Mouse (Mus musculus) Patski (cell line): ENCODE data around the gene Pde1a. TPM values are rescaled to one million over a fixed set of nuclear protein-coding genes. Genes with fewer than 3 reads are reported as not detected.

Experiments used
- ATAC-seq: fragments of 100-300 bp; one replicate; pipeline ENCODE4 v1.8.0; 2021
- CTCF ChIA-PET: fragments of 350-600 bp; sonication (Branson Sonifier 250); formaldehyde crosslinking; loops from one replicate; lab custom pipeline; 2022; ENCODE audit warnings: inconsistent platforms; lab: Charles Lee
- POLR2A ChIA-PET: fragments of 350-600 bp; sonication (Branson Sonifier 250); formaldehyde crosslinking; loops from one replicate; lab custom pipeline; 2022; ENCODE audit warnings: antibody characterized with exemption, inconsistent platforms; lab: Charles Lee
- DNase-seq: peaks from one replicate; pipeline ENCODE4 v3.0.0-alpha.2; 2011; ENCODE audit warnings: low read depth, low spot score
- H3K27me3 ChIP-seq: fragments of 371-371 bp; one replicate; pipeline ENCODE4 v1.5.1; 2021
- CTCF ChIP-seq: fragments of 100-300 bp; IDR thresholded peaks from one replicate; pipeline ENCODE4 v1.5.1; 2021
- in situ Hi-C: fragments of 300-500 bp; cut with MboI; formaldehyde crosslinking; loops from 3 replicates; pipeline ENCODE4 v1.11.1; 2018; ENCODE audit warnings: low pct_unique_long_range_greater_than_20kb, mixed read lengths
- polyA plus RNA-seq: library from polyadenylated mRNA; unstranded; gene quantifications from one replicate; pipeline ENCODE4 v1.2.3, GENCODE M21; 2021

Gene Pde1a
- polyA plus RNA-seq, 1 experiment from 2014 or later = 16.8 TPM

GRCm38 (mm10) chr2:79839513-79839912 lies 289.7 kb downstream of the Pde1a start:
- in situ Hi-C loops = no loop called here
- no peak for TF ChIP-seq CTCF
- POLR2A ChIA-PET = no interaction called here
- DNase-seq (no peak), ATAC-seq (no peak)
- H3K27me3 ChIP-seq = peaks cover 12% of the 10 kb centered on the region
- CTCF ChIA-PET = no interaction called here

- ATAC-seq (no peak), DNase-seq (no peak)
- in situ Hi-C loops = no loop called here
- TF ChIP-seq CTCF = no peak
- CTCF ChIA-PET = no interaction called here
- H3K27me3 ChIP-seq = peaks cover 12% of the 10 kb centered on the region
- POLR2A ChIA-PET = no interaction called here
Measured at GRCm38 (mm10) chr2:79839090-79839489, 290.2 kb downstream of the Pde1a start.

GRCm38 (mm10) chr2:79825853-79826252 lies 303.4 kb downstream of the Pde1a start:
- no peak for DNase-seq
- POLR2A ChIA-PET = no interaction called here
- in situ Hi-C loops = no loop called here
- CTCF ChIA-PET = interaction anchor here (0.8 to 1.3 kb wide), 3 partner anchors 8 to 449 kb away, joined by 3 to 4 read pairs (median 3); no protein-coding TSS in a partner anchor
- peaks cover 7% of the 10 kb centered on the region for H3K27me3 ChIP-seq
- ATAC-seq = no peak
- TF ChIP-seq CTCF = no peak

DNA sequence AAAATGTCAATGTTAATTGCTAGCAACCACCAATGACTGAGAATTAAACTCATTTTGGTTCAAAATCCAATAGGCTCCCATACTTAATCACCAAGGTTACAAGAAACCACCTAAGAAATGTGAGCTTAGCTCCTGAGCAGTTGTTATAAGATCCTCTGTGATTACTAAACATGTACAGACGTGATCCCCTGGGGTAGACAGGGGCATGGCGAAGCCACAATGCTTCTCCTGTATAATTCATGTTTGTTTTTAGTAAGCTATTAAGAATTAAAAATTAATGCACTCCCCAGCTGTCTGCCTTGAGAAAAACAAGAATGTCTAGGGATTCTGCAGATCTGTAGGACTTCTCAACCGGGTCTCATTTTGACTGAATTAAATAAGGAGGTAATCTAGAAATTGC lies 309.7 kb downstream of the Pde1a start:
- ChIA-PET CTCF (no interaction called here), POLR2A (no interaction called here)
- in situ Hi-C loops = no loop called here
- DNase-seq (no peak), ATAC-seq (no peak)
- H3K27me3 ChIP-seq = no peaks in the 10 kb centered on the region
- TF ChIP-seq CTCF = no peak

GRCm38 (mm10) chr2:79815708-79816484 lies 313.4 kb downstream of the Pde1a start:
- in situ Hi-C loops = no loop called here
- peaks cover 4% of the 10 kb centered on the region for H3K27me3 ChIP-seq
- ChIA-PET POLR2A (no interaction called here), CTCF (interaction anchor here (0.9 to 1.2 kb wide), 2 partner anchors 8 to 445 kb away, joined by 3 to 4 read pairs; no protein-coding TSS in a partner anchor)
- no peak for DNase-seq
- no peak for TF ChIP-seq CTCF
- ATAC-seq = no peak

DNA sequence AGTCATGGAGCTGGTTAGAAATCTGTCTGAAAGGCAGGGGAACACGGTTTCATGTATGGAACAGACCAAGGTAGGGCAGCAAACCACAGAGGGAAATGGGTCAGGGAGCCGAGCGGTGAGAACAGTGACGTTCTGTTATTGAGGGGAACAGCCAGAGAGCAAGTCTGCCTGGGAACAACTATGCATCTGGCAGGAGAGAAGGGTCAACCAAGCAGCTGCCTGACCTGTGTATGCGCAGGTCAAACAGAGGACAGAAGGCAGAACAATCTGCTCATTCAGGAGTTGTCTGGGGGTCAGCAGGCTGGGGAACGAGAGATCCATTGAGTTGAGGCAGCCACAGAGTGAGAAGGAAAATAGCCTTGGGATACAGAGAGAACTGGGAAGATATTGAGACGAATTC lies 330.6 kb downstream of the Pde1a start:
- POLR2A ChIA-PET = no interaction called here

DNA sequence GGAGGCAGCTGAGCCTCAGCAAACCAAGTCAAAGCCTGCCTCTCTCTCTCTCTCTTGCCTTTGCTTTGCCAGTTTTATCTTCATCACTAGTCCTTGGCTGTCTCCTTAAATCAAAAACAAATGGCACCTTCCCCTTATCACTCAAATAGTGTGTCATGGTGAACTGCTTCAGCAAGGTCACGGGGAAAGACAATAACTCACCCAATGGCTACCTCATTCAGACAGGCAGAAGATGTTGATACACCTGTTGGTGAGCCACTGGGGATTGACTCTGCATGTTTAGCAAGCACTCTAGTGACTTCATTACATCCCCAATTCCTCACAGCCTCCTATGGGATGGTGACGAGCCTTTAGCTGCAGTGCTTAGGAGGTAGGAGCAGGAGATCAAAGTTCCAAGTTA lies 331.8 kb downstream of the Pde1a start:
- no peak for DNase-seq
- ATAC-seq = no peak
- CTCF ChIA-PET = no interaction called here
- POLR2A ChIA-PET = no interaction called here
- peaks cover 10% of the 10 kb centered on the region for H3K27me3 ChIP-seq
- in situ Hi-C loops = no loop called here
- no peak for TF ChIP-seq CTCF

More for the DNA sequence above, 330.6 kb downstream of the Pde1a start:
- in situ Hi-C loops = no loop called here
- no peak for DNase-seq
- TF ChIP-seq CTCF = no peak
- H3K27me3 ChIP-seq = peaks cover 10% of the 10 kb centered on the region
- ATAC-seq = no peak
- CTCF ChIA-PET = no interaction called here

- ATAC-seq (no peak), DNase-seq (no peak)
- TF ChIP-seq CTCF = no peak
- in situ Hi-C loops = no loop called here
- H3K27me3 ChIP-seq = peaks cover 5% of the 10 kb centered on the region
- ChIA-PET POLR2A (no interaction called here), CTCF (no interaction called here)
Measured at GRCm38 (mm10) chr2:79793186-79793585, 336.1 kb downstream of the Pde1a start.

DNA sequence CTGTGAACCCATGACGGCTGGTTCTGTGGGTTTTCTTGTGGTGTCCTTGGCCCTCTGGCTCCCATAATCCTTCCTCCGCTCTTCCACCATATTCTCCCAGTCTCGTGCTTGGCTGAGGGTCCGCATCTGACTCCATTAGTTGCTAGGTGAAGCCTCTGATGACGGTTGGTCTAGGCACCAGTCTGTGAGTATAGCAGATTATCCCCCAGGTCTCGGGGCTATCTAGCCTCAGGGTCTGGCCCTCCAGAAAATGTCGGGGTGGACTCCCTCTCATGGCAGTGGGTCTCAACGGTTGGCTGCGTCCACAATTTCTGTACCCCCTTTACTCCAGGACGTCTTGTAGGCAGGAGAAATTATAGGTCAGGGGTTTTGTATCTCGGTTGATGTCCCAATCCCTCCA lies 342.8 kb downstream of the Pde1a start:
- DNase-seq (no peak), ATAC-seq (no peak)
- no peak for TF ChIP-seq CTCF
- ChIA-PET CTCF (interaction anchor here (0.6 kb wide), 1 partner anchor 20 kb away, joined by 3 read pairs; no protein-coding TSS in a partner anchor), POLR2A (no interaction called here)
- in situ Hi-C loops = no loop called here
- peaks cover 38% of the 10 kb centered on the region for H3K27me3 ChIP-seq

- ATAC-seq = no peak
- H3K27me3 ChIP-seq = peaks cover 35% of the 10 kb centered on the region
- POLR2A ChIA-PET = no interaction called here
- in situ Hi-C loops = no loop called here
- no peak for TF ChIP-seq CTCF
- DNase-seq = no peak
- CTCF ChIA-PET = no interaction called here
Measured at GRCm38 (mm10) chr2:79785541-79786134, 343.6 kb downstream of the Pde1a start.

Other genes with a start within 250 kb of the Pde1a start
- 0.12 TPM for gene Prdx6b, start 163.0 kb upstream of the Pde1a start, polyA plus RNA-seq
- gene Dnajc10, start 186.0 kb upstream of the Pde1a start, polyA plus RNA-seq = 122 TPM